Mouse (Mus musculus): Measurements from ENCODE around the gene Tfpt.
"Not testable (repeated sequence)": the region's sequence is repeated elsewhere in the genome, so short reads cannot be mapped to it uniquely, and the experiment has no call there.

Gene Tfpt

DNA sequence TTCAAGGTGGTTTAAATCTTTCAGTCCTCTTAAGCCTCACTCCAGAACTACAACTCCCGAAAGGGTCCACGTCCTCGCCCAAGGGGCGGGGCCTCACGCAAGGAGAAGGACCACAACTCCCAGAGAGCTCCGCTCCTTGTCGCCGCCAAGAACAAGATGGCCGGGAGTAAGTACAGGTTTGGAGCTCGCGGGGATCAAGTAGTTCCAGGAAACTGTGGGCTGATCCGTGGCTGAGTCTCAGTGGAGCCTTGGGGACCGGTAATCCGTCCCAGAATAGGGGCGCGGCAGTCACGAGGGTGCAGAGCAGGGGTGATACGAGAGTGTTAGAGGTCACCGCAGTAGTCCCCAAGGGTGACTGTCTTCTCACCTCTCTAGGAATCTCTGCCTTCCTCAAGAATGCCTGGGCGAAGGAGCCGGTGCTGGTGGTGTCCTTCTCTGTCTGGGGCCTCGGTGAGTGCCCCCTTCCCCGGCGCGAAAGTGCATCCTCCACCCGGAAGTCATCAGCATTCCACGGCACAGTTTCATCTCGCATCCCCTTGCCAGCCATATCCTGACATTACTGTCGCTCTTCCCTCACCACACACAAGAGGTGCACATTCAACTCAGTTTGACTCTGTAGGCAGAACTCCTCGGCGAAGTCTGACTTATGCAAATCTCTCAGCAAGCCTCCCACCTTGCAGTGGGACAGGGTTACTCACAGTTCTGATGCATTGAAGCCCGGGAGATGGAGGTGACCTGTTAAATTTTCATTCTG, 12.3 kb downstream of the Tfpt start, which contains the start of gene Ndufa3:
Gene Ndufa3 (plus strand): TSS at position 132 of the 754 bp plus-strand sequence.
- peak; percentile 86 for DNase-seq (ENCODE audit: low read depth, low spot score)

- no peak for DNase-seq (ENCODE audit: low read depth, low spot score)
Measured at GRCm38 (mm10) chr7:3616389-3617241, 13.1 kb downstream of the Tfpt start.

DNA sequence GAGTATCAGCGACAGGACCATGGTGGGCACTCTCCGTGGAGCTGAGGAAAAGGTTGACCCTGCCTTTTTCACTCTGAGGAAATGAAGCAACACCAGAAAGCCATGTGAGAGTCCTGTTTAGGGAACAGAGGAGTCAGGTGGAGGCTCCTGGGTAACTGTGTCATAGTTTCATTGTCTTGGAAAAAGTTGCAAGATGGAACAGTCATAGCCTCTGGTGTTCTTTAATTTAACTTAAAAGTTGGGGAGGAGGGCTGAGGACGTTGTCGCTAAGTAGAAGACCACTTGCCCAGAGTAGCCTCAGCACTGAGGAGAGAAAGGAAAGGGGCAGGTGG, 13.7 kb downstream of the Tfpt start, which contains the start of gene Oscar:
Gene Oscar (minus strand): TSS at position 101 of the 332 bp plus-strand sequence.
- DNase-seq (ENCODE audit: low read depth, low spot score): no peak

DNA sequence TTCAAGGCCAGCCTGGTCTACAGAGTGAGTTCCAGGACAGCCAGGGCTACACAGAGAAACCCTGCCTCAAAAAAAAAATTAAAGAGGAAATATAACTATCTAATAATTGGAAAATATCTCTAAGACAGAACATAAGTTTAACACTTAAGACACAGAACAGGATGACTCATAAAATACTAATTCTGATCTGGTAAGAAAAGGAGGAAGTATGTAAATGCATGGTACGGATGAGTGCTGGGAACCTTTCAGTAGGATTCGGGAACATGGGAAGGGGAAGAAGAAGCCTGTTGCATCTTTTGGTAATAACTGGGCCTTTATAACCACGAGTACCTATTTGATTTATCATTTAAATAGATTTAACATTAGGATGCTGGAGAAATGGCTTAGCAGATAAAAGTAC, 15.7 kb downstream of the Tfpt start:
- DNase-seq (ENCODE audit: low read depth, low spot score): no peak

- no peak for DNase-seq (ENCODE audit: low read depth, low spot score)
Measured at GRCm38 (mm10) chr7:3611006-3611405, 18.7 kb downstream of the Tfpt start.

DNA sequence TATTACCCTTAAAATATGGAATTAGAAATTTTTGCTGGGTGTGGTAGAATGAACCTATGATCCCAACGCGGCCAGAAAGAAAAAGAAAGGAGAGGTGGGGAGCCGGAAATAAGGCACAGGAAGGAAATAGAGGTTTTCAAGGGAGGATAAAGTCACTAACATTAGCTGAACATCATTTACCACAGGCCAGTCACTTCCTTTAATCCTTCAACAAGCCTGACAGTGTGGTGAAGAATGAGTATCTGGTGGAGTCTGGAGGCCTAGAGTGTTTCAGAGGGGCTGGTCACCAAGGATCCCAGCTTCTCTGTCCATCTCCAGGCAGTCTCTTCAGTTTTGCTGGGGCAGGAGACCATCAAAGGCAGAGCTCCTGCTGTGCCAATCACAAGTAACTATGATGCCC, 19.3 kb downstream of the Tfpt start:
- DNase-seq (ENCODE audit: low read depth, low spot score): no peak

DNA sequence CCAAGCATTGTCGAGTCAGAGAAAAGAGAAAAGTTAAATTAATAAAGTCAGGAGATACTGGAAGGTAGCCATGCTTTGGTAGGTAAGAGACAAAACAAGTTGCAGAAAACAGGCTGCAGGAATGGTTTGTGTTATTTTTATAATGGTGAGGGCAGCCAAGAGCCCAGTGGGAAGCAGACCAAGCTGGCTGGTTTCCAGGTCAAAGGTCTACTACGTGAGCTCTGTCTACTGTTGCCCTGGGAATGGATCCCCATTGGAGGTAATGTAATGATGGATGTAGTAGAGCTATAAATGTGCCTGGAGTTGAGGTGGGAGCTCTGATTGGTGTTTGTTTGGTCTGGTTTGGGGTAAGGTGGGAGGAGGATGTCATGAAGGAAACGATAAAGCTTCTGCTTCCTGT, 20.6 kb downstream of the Tfpt start:
- no peak for DNase-seq (ENCODE audit: low read depth, low spot score)

DNA sequence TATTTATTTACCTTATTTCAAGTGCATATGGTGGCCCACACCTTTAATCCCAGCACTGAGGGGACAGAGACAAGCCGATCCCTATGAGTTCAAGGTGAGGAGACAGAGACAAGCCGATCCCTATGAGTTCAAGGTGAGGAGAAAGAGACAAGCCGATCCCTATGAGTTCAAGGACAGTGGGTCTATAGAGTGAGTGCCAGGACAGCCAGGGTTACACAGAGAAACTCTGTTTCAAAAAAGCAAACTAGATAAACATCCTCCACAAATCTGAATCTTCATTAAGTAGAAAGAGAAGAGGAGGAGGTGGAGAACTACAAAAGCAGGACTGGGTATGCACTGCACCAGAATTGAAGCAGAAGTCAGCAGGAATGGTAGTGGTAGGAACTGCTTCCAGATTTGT, 21.1 kb downstream of the Tfpt start:
- DNase-seq (ENCODE audit: low read depth, low spot score): no peak

GRCm38 (mm10) chr7:3607391-3607790, 22.3 kb downstream of the Tfpt start:
- no peak for DNase-seq (ENCODE audit: low read depth, low spot score)

DNA sequence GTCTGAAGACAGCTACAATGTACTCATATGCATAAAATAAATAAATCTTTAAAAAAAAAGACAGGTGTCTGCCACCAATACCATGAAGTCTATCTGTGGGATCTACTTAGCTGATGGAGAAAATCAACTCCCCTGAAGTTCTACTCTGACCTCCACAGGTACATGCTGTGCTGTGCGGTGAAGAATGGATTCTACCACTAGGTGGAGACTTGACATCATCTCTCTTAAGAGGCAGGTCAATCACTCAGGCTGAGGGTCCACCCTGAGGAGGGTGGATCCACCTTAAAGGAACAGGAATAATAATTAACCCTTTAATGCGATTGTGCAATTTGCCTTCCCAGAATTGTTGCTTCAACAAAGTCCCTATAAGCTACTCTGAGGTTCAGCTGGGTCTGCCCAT, 22.9 kb downstream of the Tfpt start:
- peak; percentile 20 for DNase-seq (ENCODE audit: low read depth, low spot score)

GRCm38 (mm10) chr7:3601119-3601518, 28.6 kb downstream of the Tfpt start:
- DNase-seq (ENCODE audit: low read depth, low spot score): peak; percentile 70

DNA sequence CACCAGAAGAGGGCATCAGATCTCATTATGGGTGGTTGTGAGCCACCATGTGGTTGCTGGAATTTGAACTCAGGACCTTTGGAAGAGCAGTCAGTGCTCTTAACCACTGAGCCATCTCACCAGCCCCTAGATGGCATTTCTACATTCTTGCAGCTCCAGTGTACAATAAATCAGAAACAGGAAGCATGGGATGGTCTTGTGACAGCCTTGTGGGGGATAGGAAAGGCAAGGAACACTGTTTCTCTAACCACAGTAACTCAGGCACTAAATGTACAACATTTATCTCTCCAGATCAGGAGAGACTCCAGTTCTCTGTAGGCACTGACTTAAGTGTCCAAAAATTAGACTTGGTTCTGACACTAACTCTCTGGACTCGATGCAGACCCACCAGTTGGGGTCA, 32.0 kb downstream of the Tfpt start:
- DNase-seq (ENCODE audit: low read depth, low spot score): not testable (repeated sequence)

DNA sequence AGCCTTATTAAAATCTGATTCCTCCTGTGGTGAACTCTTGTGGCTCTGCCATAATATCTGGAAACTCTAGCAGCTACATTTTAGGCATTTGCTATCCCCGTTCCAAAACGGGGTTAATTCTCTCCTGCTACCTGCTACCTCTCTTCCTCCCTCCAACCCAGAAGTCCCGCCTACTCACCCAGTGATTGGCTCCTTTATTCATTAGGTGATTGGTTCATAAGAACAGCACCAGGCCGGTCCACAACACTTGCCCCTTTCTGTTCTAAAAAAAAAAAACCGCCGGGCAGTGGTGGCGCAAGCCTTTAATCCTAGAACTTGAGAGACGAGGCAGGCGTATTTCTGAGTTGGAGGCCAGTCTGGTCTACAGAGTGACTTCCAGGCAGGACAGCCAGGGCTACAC, 34.6 kb downstream of the Tfpt start:
- DNase-seq (ENCODE audit: low read depth, low spot score): no peak

GRCm38 (mm10) chr7:3594686-3595085, 35.0 kb downstream of the Tfpt start:
- DNase-seq (ENCODE audit: low read depth, low spot score): no peak

GRCm38 (mm10) chr7:3593855-3594254, 35.9 kb downstream of the Tfpt start:
- DNase-seq (ENCODE audit: low read depth, low spot score): no peak

DNA sequence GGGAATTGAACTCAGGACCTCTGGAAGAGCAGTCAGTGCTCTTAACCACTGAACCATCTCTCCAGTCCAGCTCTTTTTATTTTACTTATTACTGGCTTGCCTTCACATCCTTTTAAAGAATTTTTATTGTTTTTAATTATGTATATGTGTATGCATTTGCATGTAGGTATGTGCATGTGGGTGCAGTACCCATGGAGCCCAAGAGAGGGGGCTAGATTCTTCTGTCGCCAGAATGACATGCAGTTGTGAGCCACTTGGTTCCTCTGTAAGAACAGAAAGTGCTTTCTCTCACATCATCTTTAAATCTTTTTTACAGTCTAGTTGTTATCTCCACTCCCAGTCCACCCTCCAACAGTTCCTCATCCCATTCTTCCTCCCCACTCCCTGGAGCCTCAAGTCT, 38.2 kb downstream of the Tfpt start:
- no peak for DNase-seq (ENCODE audit: low read depth, low spot score)

DNA sequence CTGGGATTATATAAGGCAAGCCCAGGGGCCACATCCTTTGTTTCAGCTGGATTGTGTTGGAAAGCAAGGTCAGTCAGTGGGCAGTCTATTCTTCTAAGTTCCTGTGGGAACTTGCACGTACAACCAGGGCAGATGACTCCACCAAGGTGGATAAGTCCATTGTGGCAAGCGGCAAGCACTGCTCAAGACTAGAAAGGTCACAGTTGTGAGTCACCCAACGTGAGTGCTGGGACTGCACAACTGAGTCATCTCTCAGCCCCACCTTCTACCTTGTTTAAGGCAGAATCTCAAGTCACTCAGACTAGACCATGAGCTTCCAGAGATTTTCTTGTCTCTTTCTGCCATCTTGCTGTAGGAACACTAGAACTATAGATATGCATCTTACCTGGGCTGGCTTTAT, 39.2 kb downstream of the Tfpt start:
- DNase-seq (ENCODE audit: low read depth, low spot score): no peak

GRCm38 (mm10) chr7:3587292-3587691, 42.4 kb downstream of the Tfpt start:
- no peak for DNase-seq (ENCODE audit: low read depth, low spot score)

GRCm38 (mm10) chr7:3586255-3586654, 43.5 kb downstream of the Tfpt start:
- DNase-seq (ENCODE audit: low read depth, low spot score): no peak

GRCm38 (mm10) chr7:3585763-3586162, 44.0 kb downstream of the Tfpt start:
- no peak for DNase-seq (ENCODE audit: low read depth, low spot score)

DNA sequence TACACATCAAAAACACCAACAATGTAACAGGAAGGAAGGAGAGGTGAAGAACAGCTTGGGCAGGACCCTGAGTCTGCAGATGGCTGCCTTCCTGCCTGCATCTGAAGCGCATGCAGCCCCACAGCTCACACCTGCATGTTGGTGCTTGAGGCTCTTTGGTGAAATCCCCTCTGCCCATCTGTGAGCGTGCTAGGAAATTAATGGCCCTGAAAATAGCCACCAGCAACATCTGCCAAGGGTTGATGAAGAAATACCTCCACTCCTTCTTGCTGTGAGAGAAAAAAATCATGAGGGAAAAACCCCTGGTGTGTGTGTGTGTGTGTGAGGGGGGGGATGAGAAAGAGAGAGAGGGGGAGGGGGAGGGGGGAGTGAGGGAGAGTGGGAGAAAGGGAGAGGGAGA, 49.7 kb downstream of the Tfpt start:
- DNase-seq (ENCODE audit: low read depth, low spot score): no peak

DNA sequence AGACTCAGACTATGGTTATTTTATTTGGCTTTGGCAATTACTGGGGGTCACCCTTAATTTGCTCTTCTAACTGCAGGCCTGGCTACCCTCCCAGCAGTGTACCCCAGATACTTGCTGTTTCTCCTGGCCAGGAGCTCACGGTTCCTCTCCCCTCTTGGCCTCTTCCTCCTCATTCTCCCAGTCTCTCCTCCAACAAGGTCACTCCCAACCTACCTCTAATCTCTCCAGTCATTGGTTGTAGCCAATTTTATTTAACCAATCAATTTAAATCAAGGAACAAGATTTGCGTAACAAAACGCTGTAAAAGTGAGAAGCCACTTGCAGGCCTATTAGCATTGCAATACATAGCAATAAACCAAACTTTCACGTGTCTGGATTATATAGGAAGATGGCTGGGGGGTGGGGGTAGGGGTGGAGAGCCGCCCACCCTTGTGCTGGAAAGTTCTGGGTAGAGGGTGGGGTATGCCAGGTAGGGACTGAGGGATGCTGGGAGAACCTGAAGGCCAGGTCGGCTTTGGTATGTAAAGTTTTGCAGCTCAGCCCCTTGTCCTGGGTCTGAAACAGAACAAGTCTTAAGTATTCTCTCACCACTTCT, 50.7 kb downstream of the Tfpt start:
- DNase-seq (ENCODE audit: low read depth, low spot score): no peak

DNA sequence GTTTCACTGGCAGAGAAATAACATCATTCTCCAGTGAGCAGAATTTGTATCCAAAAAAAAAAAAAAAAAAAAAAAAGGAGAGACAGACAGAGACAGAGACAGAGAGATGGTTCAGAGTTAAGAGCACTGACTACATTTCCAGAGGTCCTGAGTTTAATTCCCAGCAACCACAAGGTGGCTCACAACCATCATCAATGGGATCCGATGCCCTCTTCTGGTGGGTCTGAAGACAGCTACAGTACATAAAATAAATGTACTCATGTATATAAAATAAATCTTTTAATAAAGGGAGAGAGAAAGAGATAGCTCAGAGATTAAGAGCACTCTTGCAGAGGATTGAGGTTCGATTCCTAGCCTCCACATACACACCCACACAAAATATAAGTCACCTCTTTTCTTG, 51.5 kb downstream of the Tfpt start:
- no peak for DNase-seq (ENCODE audit: low read depth, low spot score)
